Mouse (Mus musculus) intestine, postnatal 0 days (tissue): ENCODE results near the gene March11. TPM values are rescaled to one million over a fixed set of nuclear protein-coding genes. Genes with fewer than 3 reads are reported as not detected.

ENCODE experiments used
- ATAC-seq: fragments of 200-750 bp; cut with Nextera tagmentation; 2 replicates; pipeline ENCODE4 v1.8.0; 2017; ENCODE audit warnings: mild to moderate bottlenecking, moderate TSS enrichment, moderate library complexity
- H3K27ac ChIP-seq: fragments of 300-500 bp; sonication (generic); 2 replicates; pipeline ENCODE4 v1.5.1; 2014; ENCODE audit warnings: mild to moderate bottlenecking, low read depth, low read length, moderate library complexity
- H3K27me3 ChIP-seq: fragments of 300-500 bp; sonication (generic); replicated peaks from 2 replicates; pipeline ENCODE4 v1.6.1; 2014; ENCODE audit warnings: low read length, mixed read lengths; ENCODE audit not compliant: control insufficient read depth, insufficient read depth
- H3K36me3 ChIP-seq: fragments of 300-500 bp; sonication (generic); 2 replicates; pipeline ENCODE4 v1.6.1; 2014; ENCODE audit warnings: mild to moderate bottlenecking, moderate library complexity; ENCODE audit not compliant: control insufficient read depth, insufficient read depth
- H3K4me1 ChIP-seq: fragments of 300-500 bp; sonication (generic); replicated peaks from 2 replicates; pipeline ENCODE4 v1.6.1; 2014; ENCODE audit warnings: antibody characterized with exemption, low read length, mixed read lengths; ENCODE audit not compliant: control insufficient read depth, insufficient read depth
- H3K4me2 ChIP-seq: fragments of 300-500 bp; sonication (generic); replicated peaks from 2 replicates; pipeline ENCODE4 v1.6.1; 2014; ENCODE audit warnings: low read depth, mild to moderate bottlenecking, moderate library complexity
- H3K4me3 ChIP-seq: fragments of 300-500 bp; sonication (generic); 2 replicates; pipeline ENCODE4 v1.5.1; 2014; ENCODE audit warnings: low read depth, low read length
- H3K9ac ChIP-seq: fragments of 300-500 bp; sonication (generic); 2 replicates; pipeline ENCODE4 v1.6.1; 2014; ENCODE audit warnings: mild to moderate bottlenecking, low read depth, low read length
- H3K9me3 ChIP-seq: fragments of 300-500 bp; sonication (generic); 2 replicates; pipeline ENCODE4 v1.6.1; 2016; ENCODE audit warnings: mixed run types; ENCODE audit not compliant: control insufficient read depth
- CTCF ChIP-seq: sonication (generic); IDR thresholded peaks from 2 replicates; pipeline ENCODE4 v1.5.1; 2016; ENCODE audit warnings: low read depth, mild to moderate bottlenecking, control low read depth, antibody characterized with exemption, moderate library complexity
- WGBS: fragments of 180-500 bp; shearing (Covaris S2); extraction: QIAGEN DNeasy Blood & Tissue Kit; methylation state at CpG from one replicate; pipeline ENCODE4 v1.1.7; 2014; 5-methylcytosine and 5-hydroxymethylcytosine counted together
- polyA plus RNA-seq: library from polyadenylated mRNA; unstranded; fragments of >200 nt; fragmentation: Nextera tagmentation; extraction: Ambion mirVana; gene quantifications from 2 replicates; pipeline ENCODE4 v1.2.1, GENCODE M21; 2015

The March11 gene
- polyA plus RNA-seq, 1 experiment from 2014 or later = not detected

DNA sequence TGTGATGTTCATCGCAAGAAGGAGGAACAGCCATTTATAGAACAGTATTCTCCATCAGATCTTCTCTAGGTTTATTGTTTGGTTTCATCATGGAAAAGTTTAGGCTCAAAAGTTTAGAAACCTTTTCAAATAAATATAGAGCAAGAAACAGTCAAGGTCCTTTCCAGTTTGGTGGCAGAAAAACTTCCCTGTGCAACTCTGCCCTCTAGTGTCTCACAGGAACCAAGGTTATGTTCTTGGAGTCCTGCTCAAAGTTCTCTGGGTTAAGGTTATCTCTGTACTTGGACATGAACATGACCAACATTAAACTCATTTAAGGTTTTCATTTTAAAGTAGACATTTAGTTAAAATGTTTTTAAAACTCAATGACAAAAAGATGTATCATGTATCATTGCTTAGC is 18.3 kb downstream of the March11 start:
- Histone ChIP-seq H3K9ac (no peak overlapping the region), H3K27me3 (no peaks in the 10 kb centered on the region), H3K9me3 (no peaks in the 10 kb centered on the region), H3K4me2 (no peak overlapping the region), H3K36me3 (no peaks in the 10 kb centered on the region), H3K4me3 (no peak overlapping the region), H3K27ac (no peak overlapping the region), H3K4me1 (no peaks in the 10 kb centered on the region)
- peak; percentile 67 for TF ChIP-seq CTCF
- whole genome bisulfite sequencing = 90% methylated on average over 1 of the region's 1 CpGs
- ATAC-seq = no peak

DNA sequence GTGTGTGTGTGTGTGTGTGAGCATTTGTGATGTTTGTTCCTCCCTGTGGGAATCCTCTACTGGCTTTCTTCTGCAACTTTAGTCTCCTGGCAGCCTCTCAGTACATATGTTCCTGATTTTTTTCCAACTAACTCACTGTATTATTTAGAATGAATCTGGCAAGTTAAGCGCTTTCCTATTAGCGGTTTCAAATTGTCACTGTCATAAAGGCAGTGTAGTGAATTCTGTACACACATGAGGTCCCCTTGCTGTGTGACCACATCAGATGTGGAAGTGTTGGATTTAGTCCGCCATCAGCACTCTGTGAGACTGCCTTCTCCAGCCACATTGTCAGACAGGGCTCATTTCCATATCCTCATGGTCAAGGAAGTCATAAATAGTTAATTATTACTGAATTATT is 26.9 kb downstream of the March11 start:
- Histone ChIP-seq H3K4me1 (no peaks in the 10 kb centered on the region), H3K27me3 (no peaks in the 10 kb centered on the region), H3K9me3 (no peaks in the 10 kb centered on the region), H3K9ac (no peak overlapping the region), H3K36me3 (no peaks in the 10 kb centered on the region), H3K4me2 (no peak overlapping the region), H3K4me3 (no peak overlapping the region), H3K27ac (no peak overlapping the region)
- 78% methylated on average over 3 of the region's 3 CpGs for WGBS
- ATAC-seq = no peak
- TF ChIP-seq CTCF = no peak

DNA sequence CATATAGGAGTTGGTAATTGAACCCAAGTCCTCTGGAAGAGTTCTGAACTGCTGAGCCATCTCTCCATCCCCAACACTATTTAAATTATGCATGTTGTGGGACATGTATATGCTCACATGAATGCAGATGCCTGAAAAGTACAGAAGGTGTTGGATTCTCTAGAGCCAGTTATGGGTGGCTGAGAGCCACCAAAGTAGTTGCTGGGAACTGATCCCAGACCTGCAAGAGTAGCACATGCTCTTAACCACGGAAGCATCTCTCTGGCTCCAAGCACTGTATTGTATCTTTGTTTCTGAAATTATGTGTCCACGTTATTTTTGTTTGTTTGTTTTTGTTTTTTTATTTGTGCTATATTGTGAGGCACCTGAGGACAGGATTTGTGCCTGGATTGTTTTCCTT is 28.9 kb downstream of the March11 start:
- no peaks in the 10 kb centered on the region for H3K27me3 ChIP-seq
- H3K36me3 ChIP-seq = no peaks in the 10 kb centered on the region
- H3K9ac ChIP-seq = no peak overlapping the region
- no peak for ATAC-seq
- TF ChIP-seq CTCF = no peak
- H3K27ac ChIP-seq = no peak overlapping the region
- 84% methylated on average over 2 of the region's 2 CpGs for WGBS
- no peaks in the 10 kb centered on the region for H3K9me3 ChIP-seq
- no peaks in the 10 kb centered on the region for H3K4me1 ChIP-seq
- no peak overlapping the region for H3K4me2 ChIP-seq
- no peak overlapping the region for H3K4me3 ChIP-seq

DNA sequence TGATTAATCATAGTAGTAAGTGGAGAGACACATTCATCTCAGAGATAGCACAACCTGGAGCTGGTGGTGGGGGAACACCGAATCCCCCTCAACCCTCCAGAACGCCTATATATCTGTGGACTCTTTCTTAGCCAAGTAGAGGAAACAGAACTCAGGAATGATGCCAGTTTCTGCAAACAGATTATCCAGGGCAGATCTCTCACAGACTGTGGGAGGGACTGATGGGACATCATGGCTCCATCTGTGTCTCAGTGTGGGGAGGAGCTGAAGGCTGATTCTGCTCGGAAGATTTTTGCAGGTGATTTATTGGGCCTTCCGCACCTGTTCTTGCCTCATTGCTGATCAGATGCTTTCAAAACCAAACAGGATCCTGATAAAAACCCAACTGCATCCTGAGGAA is 29.5 kb downstream of the March11 start:
- Histone ChIP-seq H3K9me3 (no peaks in the 10 kb centered on the region), H3K4me2 (no peak overlapping the region), H3K27me3 (no peaks in the 10 kb centered on the region), H3K4me1 (no peaks in the 10 kb centered on the region), H3K9ac (no peak overlapping the region), H3K27ac (no peak overlapping the region), H3K36me3 (no peaks in the 10 kb centered on the region), H3K4me3 (no peak overlapping the region)
- ATAC-seq = no peak
- TF ChIP-seq CTCF = no peak
- 69% methylated on average over 4 of the region's 4 CpGs for WGBS

DNA sequence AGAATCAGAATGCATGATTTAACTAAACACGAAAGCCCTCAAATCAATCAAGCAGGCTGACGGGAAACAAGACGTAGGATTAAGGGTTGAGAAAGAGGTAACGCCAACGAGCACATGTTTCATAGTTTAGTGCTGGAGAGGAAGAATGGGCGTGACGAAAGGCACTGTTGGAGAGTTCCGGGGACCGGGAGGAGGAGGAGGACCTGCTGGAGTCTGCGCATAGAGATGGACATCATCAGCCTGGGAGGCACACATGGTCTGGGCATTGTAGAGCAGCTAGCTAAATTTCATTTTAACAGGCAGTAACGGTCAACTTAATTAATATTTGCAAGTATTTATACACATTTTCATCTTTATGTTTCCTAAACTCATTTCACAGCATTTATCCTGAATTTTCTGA is 31.6 kb downstream of the March11 start:
- no peaks in the 10 kb centered on the region for H3K27me3 ChIP-seq
- H3K27ac ChIP-seq = no peak overlapping the region
- no peak overlapping the region for H3K4me3 ChIP-seq
- no peaks in the 10 kb centered on the region for H3K4me1 ChIP-seq
- no peak for ATAC-seq
- H3K4me2 ChIP-seq = no peak overlapping the region
- H3K9ac ChIP-seq = no peak overlapping the region
- WGBS = 80% methylated on average over 11 of the region's 11 CpGs
- H3K36me3 ChIP-seq = no peaks in the 10 kb centered on the region
- no peak for TF ChIP-seq CTCF
- no peaks in the 10 kb centered on the region for H3K9me3 ChIP-seq

DNA sequence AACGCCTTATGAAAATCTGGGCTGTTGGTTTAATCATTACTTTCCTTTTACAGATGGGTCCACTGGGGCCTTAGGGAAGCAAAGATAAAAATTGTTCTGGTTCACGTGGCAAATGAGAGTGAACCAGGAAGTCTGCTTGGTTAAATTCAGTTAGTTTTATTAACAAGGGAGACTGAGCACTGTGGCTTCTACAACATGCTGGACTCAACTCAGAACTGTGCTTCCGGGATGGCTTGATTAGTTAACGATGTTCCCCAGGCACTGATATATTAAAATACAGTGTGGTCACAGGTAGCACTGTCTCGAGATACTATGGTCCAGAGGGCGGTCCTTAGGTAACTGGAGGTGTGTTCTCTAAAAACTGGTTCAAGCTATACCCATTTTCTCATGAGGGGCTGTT is 32.1 kb downstream of the March11 start:
- TF ChIP-seq CTCF = no peak
- Histone ChIP-seq H3K9me3 (no peaks in the 10 kb centered on the region), H3K4me3 (no peak overlapping the region), H3K9ac (no peak overlapping the region), H3K36me3 (no peaks in the 10 kb centered on the region), H3K4me2 (no peak overlapping the region), H3K4me1 (no peaks in the 10 kb centered on the region), H3K27ac (no peak overlapping the region), H3K27me3 (no peaks in the 10 kb centered on the region)
- WGBS = 63% methylated on average over 6 of the region's 6 CpGs
- peak; percentile 47; the same call in 1 of the 2 replicates for ATAC-seq

DNA sequence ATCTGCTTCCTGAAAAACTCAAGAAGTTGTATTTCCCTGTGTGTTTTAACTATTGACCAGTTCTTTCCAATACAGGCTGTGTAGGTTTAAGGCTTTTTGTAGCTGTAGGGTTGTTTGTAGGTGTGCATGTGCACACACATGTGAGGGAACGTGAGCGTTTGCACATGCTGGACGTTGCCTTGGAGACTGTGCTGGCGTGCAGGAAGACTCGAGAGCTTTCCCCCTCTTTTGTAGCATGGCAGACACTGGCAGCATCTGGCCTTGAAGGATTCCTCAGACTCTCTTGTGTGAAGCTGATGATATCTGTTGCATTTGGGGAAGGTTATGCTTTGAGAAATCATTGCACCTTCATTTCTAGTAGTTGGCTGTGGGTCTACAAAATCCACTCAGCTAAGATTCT is 35.5 kb downstream of the March11 start:
- no peak overlapping the region for H3K9ac ChIP-seq
- no peak overlapping the region for H3K4me3 ChIP-seq
- H3K9me3 ChIP-seq = no peaks in the 10 kb centered on the region
- no peak overlapping the region for H3K4me2 ChIP-seq
- no peak for TF ChIP-seq CTCF
- no peak overlapping the region for H3K27ac ChIP-seq
- no peak for ATAC-seq
- WGBS = 80% methylated on average over 5 of the region's 5 CpGs
- no peaks in the 10 kb centered on the region for H3K36me3 ChIP-seq
- H3K27me3 ChIP-seq = no peaks in the 10 kb centered on the region
- H3K4me1 ChIP-seq = no peaks in the 10 kb centered on the region
